Mouse (Mus musculus) myocyte (in vitro differentiated cells): Measurements from ENCODE around the gene Atn1.

Experiments used
- CEBPB ChIP-seq: IDR thresholded peaks from 2 replicates; pipeline ENCODE4 v1.6.1; 2011; ENCODE audit warnings: mild to moderate bottlenecking, moderate library complexity; ENCODE audit not compliant: poor library complexity, insufficient read depth, severe bottlenecking
- E2F4 ChIP-seq: IDR thresholded peaks from one replicate; pipeline ENCODE4 v1.6.1; 2011; ENCODE audit warnings: mild to moderate bottlenecking, control low read depth, moderate library complexity; ENCODE audit not compliant: insufficient read depth
- MAX ChIP-seq: IDR thresholded peaks from one replicate; pipeline ENCODE4 v1.6.1; 2011; ENCODE audit warnings: low read depth, mild to moderate bottlenecking, control low read depth
- MYOD1 ChIP-seq, 3 experiments: IDR thresholded peaks; one replicate each; pipeline ENCODE4 v1.6.1; 2011; ENCODE audit warnings: control low read depth in 2 of 3, low read depth in 2 of 3, mild to moderate bottlenecking in 2 of 3, moderate library complexity in 1 of 3; ENCODE audit not compliant: insufficient read length in 2 of 3, control insufficient read depth in 1 of 3
- MYOG ChIP-seq, 3 experiments: IDR thresholded peaks; one replicate each; pipeline ENCODE4 v1.6.1; 2011; ENCODE audit warnings: control low read depth in 2 of 3, low read depth in 2 of 3, mild to moderate bottlenecking in 2 of 3; ENCODE audit not compliant: insufficient read length in 2 of 3, control insufficient read depth in 1 of 3, insufficient read depth in 1 of 3
- POLR2A ChIP-seq: IDR thresholded peaks from one replicate; pipeline ENCODE4 v1.6.1; 2011; ENCODE audit warnings: low read depth, mild to moderate bottlenecking, control low read depth, moderate library complexity; ENCODE audit not compliant: insufficient read length
- POLR2AphosphoS2 ChIP-seq: IDR thresholded peaks from one replicate; pipeline ENCODE4 v1.6.1; 2011; ENCODE audit warnings: low read depth, control low read depth; ENCODE audit not compliant: insufficient read length
- REST ChIP-seq: IDR thresholded peaks from one replicate; pipeline ENCODE4 v1.6.1; 2011; ENCODE audit warnings: mild to moderate bottlenecking, control low read depth, moderate library complexity; ENCODE audit not compliant: insufficient read depth, insufficient read length
- TCF12 ChIP-seq: IDR thresholded peaks from one replicate; pipeline ENCODE4 v1.6.1; 2011; ENCODE audit warnings: mild to moderate bottlenecking, control low read depth; ENCODE audit not compliant: poor library complexity, insufficient read depth, severe bottlenecking
- TCF3 ChIP-seq: IDR thresholded peaks from one replicate; pipeline ENCODE4 v1.6.1; 2011; ENCODE audit warnings: low read depth, control low read depth; ENCODE audit not compliant: insufficient read length
- USF1 ChIP-seq: IDR thresholded peaks from one replicate; pipeline ENCODE4 v1.6.1; 2011; ENCODE audit warnings: low read depth, mild to moderate bottlenecking, control low read depth, moderate library complexity

DNA sequence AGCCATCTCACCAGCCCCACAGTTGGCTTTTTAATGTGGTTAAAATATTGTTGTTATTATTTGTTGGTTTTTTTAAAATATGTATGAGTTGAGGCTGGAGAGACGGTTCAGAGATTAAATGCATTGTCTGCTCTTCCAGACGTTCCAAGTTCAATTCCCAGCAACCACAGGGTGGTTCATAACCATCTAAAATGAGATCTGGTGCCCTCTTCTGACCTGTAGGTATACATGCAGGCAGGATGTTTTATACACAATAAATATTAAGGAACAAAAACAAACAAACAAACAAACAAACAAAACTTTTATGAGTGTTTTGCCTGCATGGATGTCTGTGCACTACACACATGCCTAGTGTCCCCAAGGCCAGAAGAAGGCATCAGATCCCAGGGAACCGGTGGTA, 46.7 kb upstream of the Atn1 start:
- no peak for TF ChIP-seq MAX
- no peak for TF ChIP-seq POLR2A
- no peak for TF ChIP-seq USF1
- TF ChIP-seq REST: no peak
- no peak for TF ChIP-seq TCF12
- TF ChIP-seq E2F4: no peak
- no peak for TF ChIP-seq MYOG (IDR thresholded peaks at IDR 0.05; ENCODE audit: control insufficient read depth in 1 of 3, insufficient read depth in 1 of 3, insufficient read length in 2 of 3, low read depth in 2 of 3)
- no peak for TF ChIP-seq POLR2AphosphoS2
- TF ChIP-seq TCF3: no peak
- no peak for TF ChIP-seq MYOD1 (IDR thresholded peaks at IDR 0.05; ENCODE audit: control insufficient read depth in 1 of 3, insufficient read length in 2 of 3, low read depth in 2 of 3)
- no peak for TF ChIP-seq CEBPB
